Mouse (Mus musculus): ENCODE data around the gene Ptprd. TPM values are rescaled to one million over a fixed set of nuclear protein-coding genes. Genes with fewer than 3 reads are reported as not detected.
"Not testable (repeated sequence)": the region's sequence is repeated elsewhere in the genome, so short reads cannot be mapped to it uniquely, and the experiment has no call there.

Ptprd gene
- total RNA-seq, 2 experiments from 2014 or later = not detected

- no peak for ATAC-seq (replicated peaks; ENCODE audit: low FRiP score, poor library complexity, severe bottlenecking)
These were observed 1775.8 kb downstream of the Ptprd start for GRCm38 (mm10) chr4:76435920-76436319.

GRCm38 (mm10) chr4:76429769-76430168 is 1782.0 kb downstream of the Ptprd start:
- no peak for ATAC-seq (replicated peaks; ENCODE audit: low FRiP score, poor library complexity, severe bottlenecking)

- ATAC-seq (replicated peaks; ENCODE audit: low FRiP score, poor library complexity, severe bottlenecking) = not testable (repeated sequence)
These were observed 1784.7 kb downstream of the Ptprd start for GRCm38 (mm10) chr4:76427036-76427435.

GRCm38 (mm10) chr4:76425230-76425575 is 1786.6 kb downstream of the Ptprd start:
- no peak for ATAC-seq (replicated peaks; ENCODE audit: low FRiP score, poor library complexity, severe bottlenecking)

- no peak for ATAC-seq (replicated peaks; ENCODE audit: low FRiP score, poor library complexity, severe bottlenecking)
These were observed 1787.2 kb downstream of the Ptprd start for GRCm38 (mm10) chr4:76424324-76425229.

- ATAC-seq (replicated peaks; ENCODE audit: low FRiP score, poor library complexity, severe bottlenecking) = no peak
These were observed 1789.6 kb downstream of the Ptprd start for GRCm38 (mm10) chr4:76422113-76422512.

- ATAC-seq (replicated peaks; ENCODE audit: low FRiP score, poor library complexity, severe bottlenecking) = no peak
These were observed 1792.1 kb downstream of the Ptprd start for GRCm38 (mm10) chr4:76419641-76420040.

- ATAC-seq (replicated peaks; ENCODE audit: low FRiP score, poor library complexity, severe bottlenecking) = no peak
These were observed 1794.1 kb downstream of the Ptprd start for GRCm38 (mm10) chr4:76417676-76418075.

GRCm38 (mm10) chr4:76415624-76416023 is 1796.1 kb downstream of the Ptprd start:
- no peak for ATAC-seq (replicated peaks; ENCODE audit: low FRiP score, poor library complexity, severe bottlenecking)

- no peak for ATAC-seq (replicated peaks; ENCODE audit: low FRiP score, poor library complexity, severe bottlenecking)
These were observed 1797.2 kb downstream of the Ptprd start for GRCm38 (mm10) chr4:76414591-76414990.

GRCm38 (mm10) chr4:76410053-76410452 is 1801.7 kb downstream of the Ptprd start:
- no peak for ATAC-seq (replicated peaks; ENCODE audit: low FRiP score, poor library complexity, severe bottlenecking)

- ATAC-seq (replicated peaks; ENCODE audit: low FRiP score, poor library complexity, severe bottlenecking) = no peak
These were observed 1802.6 kb downstream of the Ptprd start for GRCm38 (mm10) chr4:76409159-76409558.

- ATAC-seq (replicated peaks; ENCODE audit: low FRiP score, poor library complexity, severe bottlenecking) = no peak
These were observed 1805.8 kb downstream of the Ptprd start for GRCm38 (mm10) chr4:76405862-76406454.

GRCm38 (mm10) chr4:76403219-76403618 is 1808.5 kb downstream of the Ptprd start:
- ATAC-seq (replicated peaks; ENCODE audit: low FRiP score, poor library complexity, severe bottlenecking) = no peak

GRCm38 (mm10) chr4:76387887-76388286 is 1823.9 kb downstream of the Ptprd start:
- ATAC-seq (replicated peaks; ENCODE audit: low FRiP score, poor library complexity, severe bottlenecking) = no peak

- ATAC-seq (replicated peaks; ENCODE audit: low FRiP score, poor library complexity, severe bottlenecking) = no peak
These were observed 1824.6 kb downstream of the Ptprd start for GRCm38 (mm10) chr4:76386978-76387824.

- ATAC-seq (replicated peaks; ENCODE audit: low FRiP score, poor library complexity, severe bottlenecking) = no peak
These were observed 1825.9 kb downstream of the Ptprd start for GRCm38 (mm10) chr4:76385818-76386217.

GRCm38 (mm10) chr4:76380312-76380917 is 1831.3 kb downstream of the Ptprd start:
- ATAC-seq (replicated peaks; ENCODE audit: low FRiP score, poor library complexity, severe bottlenecking) = no peak

GRCm38 (mm10) chr4:76370041-76370880 is 1841.5 kb downstream of the Ptprd start:
- no peak for ATAC-seq (replicated peaks; ENCODE audit: low FRiP score, poor library complexity, severe bottlenecking)

Measured in erythroid progenitor cell, adult 5-6 weeks (primary cell).